Mouse (Mus musculus) CD8-positive naive resting alpha-beta T cell, adult 2 months (primary cell): ENCODE data around the gene Usp49.

Experiments used
- DNase-seq, 2 experiments: peaks; one replicate each; pipeline ENCODE4 v3.0.0; 2022; ENCODE audit warnings: low read depth in 2 of 2, low spot score in 2 of 2

Gene Usp49

DNA sequence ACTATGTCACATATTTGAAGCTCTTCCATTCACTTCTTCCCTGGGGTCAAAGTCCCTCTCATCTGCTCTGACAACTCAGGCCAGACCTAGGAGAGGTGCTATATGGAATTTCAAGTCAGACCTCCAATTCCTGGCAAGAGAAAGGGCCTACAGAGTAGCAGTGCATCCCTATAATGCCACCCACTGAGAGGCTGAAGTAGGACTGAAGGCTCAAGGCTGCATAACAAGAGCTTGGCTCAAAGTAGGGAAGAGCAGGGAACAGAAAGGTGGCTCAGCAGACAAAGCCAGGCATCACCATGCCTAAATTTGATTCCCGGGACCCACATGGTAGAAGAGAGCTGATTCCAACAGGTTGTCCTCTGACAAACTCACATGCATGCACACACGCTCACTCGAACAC is 61.2 kb downstream of the Usp49 start:
- no peak for DNase-seq

DNA sequence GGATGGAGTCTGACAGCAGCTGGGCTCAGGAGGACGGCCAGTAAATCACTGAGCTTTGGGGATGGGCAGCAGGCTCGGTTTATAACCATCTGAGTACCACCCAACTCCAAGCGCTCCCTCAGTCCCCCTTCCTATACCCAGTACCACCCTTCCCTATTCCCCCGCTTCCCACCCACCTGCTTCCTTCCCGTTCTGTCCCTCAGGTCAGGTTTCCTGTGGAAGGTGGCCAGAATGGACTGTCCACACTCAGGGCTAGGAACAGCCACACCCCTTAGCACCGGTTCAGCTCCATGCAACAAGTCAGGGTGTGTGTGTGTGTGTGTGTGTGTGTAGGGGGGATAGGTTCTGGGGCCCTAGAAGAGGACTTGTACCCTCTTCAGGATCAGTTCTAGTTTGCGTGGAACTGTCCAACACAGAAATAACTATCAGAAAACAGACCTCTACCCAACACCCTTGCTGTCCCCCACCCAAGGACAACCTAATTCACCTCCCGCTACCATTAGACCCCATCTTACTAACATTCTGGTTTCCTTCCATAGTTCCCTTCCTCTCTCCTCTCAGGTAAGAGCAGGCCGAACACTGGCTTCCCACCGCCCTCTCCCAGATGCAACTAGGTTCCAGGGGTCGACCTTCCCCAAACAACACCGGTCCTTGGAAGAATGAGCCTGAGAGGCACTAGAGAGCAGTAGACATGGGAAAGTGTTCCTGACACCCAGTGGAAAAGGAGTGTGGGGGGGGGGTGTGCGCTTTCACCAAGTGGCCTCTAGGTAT is 63.4 kb downstream of the Usp49 start:
- DNase-seq: no peak

DNA sequence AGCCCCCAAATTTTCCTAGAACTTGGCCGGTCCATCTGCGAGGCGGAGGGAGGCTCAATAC is 63.8 kb downstream of the Usp49 start, which contains the start of gene Gm21981:
TSS of gene Gm21981 (minus strand) at position 14 of the 61 bp plus-strand sequence.
- DNase-seq: no peak

DNA sequence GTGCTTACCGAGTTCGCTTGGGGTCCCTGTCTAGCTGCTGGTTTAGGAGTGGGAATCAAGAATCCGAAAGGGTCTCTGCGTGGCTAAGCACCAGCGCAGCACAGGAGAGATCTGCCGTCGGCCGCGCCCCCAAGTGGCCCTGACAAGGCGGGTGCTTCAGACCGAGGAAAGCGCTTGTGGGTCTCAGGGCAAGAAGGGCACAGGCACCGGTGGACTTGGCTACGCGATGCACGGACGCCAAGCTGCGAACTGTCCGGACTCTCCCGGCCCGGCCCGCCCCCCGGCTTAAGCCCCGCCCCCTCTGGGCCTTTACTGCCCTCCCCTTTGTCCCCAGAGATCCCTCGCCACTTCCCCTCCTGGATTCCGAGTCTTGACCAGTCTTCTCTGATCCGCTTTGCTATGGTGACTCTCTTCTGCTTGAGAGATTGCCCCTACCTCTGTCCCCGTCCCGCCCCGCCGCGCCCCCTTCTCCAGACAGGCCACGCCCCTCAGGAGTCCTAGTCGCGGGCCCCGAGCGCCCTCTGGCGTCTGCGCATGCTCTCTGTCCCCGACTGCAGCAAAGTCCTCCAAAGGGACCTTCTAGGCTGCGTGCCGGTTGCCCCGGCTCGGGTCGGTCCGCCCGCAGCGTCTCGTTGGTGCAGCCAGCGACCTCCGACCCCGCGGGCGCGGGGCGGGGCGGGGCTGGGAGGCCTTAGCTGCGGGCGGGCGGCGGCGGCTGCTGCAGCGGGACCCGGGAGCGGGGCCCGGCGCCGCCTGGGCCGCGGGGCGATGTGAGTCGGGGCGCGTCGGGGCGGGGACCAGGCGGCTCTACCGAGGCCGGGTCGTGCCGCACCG is 64.2 kb downstream of the Usp49 start, which contains the start of gene Prickle4:
TSS of gene Prickle4 (minus strand) at position 234 of the 834 bp plus-strand sequence.
- DNase-seq: peak; percentile 94

DNA sequence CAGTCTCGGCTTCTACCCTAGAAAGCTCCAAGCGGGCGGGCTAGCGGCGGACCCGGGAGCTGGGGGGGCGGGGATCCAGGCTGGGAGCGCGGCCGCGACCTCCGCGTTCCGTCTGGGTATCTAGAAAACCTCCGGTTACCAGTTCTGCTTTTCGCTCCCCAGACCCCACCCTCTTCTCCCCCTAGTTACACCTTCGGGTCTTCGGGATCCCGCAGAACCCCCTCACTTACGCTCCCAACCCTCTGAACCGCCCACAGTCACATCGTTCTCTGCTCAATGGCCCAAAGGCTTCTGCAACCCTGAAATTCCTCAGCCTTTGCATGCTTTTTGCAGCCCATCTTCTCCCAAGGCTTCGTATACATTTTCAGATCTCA is 64.8 kb downstream of the Usp49 start:
- no peak for DNase-seq

DNA sequence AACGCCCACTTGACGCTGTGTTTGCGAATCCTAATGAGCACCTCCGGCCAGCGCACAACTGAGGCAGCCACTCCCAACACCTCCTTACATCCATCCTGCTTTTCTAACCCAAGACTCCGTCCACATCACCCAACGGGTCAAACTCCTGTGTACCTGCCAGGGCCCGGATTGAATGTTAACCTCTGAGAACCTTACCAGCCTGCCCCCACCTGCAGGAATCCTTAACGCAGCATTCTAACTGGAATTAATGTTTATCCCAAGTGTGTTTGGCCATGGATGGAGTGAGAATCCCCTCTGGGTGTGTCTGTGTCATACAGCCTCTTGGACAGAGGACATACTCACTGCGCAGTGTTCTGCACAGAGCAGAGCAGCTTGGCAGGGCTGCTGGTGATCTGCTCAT is 67.7 kb downstream of the Usp49 start:
- DNase-seq: no peak

DNA sequence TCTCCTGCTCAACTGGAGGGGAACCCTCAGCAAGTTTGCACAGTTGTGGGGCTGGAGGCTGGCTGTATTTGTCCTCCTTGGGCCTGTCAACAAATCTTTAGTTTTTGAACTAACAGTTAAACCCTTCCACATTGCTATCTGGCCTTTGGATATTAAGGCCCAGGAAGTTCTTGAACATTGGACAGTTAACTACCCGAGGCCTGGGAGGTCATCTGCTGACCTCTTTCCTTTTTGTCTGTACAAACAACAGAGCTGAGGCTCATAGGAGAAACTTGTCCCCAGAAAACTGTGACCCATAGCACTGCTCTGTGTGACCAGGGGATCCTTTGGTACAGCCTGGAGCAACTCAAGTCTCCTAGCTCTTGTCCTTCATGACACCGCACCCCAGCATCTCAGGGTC is 68.6 kb downstream of the Usp49 start:
- no peak for DNase-seq

DNA sequence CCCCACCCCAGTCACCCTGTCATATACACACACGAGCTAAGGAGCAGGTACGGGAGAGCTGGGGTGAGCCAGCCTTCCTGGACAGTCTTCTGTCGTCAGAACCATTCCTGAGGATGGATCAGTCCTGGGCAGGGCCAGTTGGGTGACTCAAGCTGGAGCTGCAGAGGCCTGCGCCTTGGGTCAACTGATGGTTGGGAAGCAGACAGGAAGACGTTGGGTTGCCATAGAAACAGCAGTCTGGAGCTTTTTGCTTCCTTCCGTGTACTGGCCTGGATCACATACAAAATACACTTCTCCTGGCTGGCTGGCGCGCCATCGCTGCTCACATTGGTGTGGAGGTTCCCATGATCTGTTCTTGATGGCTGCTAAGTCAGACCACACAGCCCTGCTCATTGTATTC is 71.3 kb downstream of the Usp49 start:
- DNase-seq: no peak

DNA sequence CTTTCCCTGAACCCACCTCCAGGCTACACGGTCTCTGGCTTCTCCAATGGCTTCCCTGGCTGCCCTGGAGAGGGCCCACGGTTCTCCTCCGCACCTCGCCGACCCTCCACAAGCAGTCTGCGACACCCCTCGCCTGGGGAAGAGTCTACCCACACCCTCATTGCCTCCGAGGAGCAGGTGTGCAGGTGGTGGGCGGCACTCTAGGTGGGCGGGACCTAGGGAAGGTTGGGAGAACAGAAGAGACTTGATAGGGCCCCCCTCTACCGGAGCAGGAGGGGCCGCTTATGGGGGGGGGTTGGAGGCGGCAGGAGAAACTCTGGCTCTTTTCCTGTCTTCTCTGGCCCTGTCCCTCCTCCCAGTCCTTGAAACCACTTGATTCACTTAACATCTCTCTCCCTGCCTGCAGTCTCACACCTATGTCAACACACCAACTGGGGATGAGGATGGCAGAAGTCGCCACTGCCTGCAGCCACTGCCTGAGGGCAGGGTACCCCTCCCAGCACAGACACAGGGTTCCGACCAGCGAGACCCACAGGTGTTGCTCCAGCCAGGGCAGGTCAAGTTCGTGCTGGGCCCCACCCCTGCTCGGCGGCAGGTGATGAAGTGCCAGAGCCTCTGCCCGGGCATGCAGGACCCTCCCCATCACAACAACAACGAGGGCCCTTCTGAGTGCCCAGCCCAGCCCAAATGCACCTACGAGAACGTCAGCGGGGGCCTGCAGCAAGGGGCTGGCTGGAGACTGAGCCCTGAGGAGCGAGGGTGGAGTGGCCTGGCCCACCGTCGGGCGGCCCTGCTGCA is 72.3 kb downstream of the Usp49 start:
- DNase-seq: no peak

DNA sequence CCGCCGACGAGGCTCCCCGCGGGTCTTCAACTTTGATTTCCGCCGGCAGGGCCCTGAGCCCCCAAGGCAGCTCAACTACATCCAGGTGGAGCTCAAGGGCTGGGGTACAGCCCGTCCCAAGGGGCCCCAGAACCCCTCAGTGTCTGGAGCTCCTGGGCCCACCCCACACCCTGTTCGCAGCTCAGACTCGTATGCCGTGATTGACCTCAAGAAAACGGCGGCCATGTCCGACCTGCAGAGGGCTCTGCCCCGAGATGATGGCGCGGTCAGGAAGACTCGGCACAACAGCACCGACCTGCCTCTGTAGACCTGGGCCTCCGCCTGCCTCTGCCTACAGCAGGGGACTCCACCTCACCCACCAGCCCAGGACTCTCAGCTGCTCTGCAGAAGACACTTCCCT is 73.1 kb downstream of the Usp49 start:
- DNase-seq: no peak

DNA sequence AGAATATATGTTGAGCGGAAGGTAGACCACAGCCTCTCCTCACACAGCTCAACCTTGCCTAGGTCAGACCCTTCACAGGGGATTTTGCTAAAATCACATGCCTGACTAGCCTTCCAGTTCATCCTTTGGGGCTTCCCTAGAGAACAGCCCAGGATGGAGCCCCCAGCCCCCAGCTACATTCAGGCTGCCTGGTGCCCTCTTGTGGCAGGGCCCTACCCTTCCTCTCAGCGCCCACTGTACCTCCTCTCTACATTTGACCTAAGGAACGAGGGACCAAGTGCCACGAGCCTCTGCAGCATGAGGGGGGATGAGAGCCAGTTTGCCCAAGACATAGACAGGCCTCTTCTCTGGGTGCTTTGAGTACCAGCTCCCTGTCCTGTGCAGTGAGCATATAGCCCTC is 74.2 kb downstream of the Usp49 start:
- no peak for DNase-seq

DNA sequence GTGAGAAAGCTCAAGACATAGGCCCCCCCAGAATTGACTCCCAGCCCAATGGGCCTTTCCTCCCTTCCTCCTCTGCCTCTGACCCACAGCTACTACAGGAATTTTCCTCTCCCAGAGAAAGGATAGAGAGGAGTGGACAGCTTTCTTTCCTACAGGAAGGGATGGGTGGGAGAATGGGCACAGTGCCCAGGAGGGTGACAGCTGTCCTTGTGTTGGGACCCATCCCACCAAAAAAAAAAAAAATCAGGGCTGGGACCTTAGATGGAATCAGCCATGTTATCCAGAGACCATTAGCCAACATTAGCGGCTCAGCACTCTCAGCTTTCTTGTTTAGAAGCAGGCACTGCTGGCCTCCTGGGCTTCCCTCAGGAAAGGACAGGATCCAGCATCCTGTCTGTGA is 75.7 kb downstream of the Usp49 start:
- DNase-seq: no peak

DNA sequence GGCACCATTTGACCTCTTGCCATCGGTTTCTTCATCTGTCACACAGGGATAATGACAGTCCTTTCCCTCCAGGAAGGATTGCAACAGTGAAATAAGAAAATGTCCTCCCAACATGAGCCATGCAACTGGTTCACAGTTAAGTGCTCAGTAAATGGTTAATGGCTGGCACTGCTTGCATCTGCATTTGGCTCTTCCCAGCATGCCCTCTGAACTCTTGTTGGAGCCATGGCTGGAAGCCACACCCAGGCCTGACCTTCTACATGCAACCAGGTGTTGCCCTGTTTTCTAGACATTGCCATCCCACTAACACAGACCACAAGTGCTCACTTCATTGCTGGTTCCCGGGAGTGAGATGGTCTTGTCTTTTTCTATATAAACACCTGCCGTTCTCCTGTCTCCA is 77.5 kb downstream of the Usp49 start:
- no peak for DNase-seq

DNA sequence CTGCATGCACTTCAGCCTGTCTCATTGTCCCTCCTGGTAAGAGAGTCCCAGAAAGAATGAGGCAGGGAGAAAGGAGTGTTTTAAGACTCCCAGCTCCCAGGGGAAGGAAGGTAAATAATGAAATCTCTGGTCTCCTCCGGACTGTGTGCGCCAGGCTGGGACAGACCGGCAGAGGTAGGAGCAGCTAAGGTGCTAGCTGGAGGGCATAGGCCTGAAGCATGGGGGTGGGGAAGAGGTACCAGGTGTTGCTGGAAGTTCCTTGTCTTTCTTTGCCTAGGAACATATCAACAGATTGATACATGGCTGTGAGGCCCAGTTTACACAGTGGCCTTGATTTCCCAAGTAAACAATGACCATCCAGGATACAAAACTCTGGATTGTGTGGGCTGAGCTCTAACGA is 78.5 kb downstream of the Usp49 start:
- DNase-seq: no peak

DNA sequence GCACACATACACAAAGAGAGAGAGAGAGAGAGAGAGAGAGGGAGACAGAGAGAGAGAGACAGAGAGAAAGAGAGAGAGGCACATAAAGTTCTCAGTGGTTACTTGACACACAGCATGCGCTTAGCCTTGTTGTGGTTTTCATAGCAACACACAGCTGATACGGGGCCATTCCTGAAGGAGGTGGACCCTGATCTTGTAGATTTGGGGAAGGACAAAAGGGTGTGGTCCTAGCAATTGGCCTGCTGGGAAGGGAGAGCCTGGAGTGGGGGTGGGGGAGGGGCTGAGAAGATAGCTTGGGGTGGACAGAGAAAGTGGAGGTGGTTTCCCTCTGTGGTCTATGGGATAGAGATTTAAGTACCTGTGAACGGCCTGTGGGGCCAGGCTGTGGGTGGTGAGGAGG is 79.5 kb downstream of the Usp49 start:
- no peak for DNase-seq

DNA sequence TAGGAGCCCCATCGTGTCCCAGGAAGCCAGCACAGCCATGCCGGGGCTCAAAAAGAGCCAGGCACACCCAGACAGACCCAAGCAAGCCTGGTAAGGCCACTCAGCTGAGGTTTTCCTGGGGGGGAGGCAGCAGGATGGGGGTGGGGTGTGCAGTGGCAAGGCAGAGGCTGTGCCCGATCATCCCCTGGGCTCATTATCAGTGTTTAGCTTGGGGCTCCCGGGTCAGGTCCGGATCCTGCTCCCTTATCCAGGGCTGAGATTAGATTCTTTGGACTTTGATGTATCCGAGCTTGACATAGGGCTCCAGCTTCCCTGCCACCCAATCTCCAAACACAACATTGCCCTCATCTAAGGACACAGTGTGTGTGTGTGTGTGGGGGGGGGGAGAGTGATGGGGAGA is 81.4 kb downstream of the Usp49 start:
- no peak for DNase-seq

DNA sequence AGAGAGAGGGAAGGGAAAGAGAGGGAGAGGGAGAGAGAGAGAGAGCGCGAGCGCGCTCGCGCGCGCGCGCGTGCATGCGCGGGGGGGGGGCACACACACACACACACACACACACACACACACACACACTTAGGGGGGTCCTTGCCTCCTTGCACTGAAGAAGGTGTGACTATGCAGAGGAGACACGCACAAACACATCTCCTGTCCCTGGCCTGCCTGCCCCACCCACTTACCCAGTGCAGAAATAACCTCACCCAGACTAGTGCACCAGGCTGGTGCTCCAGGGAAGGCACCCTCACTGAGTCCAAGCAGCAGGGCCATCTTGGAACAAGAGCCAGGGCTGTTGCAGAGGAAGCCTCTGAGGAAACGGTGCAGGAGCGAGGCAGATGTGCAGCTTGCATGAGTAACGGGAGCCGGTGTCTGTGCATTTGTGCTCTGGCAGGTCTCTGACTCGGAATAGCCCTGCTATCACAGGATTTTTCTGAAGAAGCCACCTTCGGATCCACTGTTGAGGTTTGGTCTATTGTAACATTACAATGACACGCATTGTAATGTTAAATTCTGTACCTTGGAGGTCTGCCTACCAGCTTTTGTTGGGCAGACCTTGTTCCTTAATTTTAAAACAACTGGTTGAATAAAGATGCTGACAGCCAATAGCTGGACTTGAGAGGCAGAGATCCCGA is 82.5 kb downstream of the Usp49 start:
- DNase-seq: no peak

DNA sequence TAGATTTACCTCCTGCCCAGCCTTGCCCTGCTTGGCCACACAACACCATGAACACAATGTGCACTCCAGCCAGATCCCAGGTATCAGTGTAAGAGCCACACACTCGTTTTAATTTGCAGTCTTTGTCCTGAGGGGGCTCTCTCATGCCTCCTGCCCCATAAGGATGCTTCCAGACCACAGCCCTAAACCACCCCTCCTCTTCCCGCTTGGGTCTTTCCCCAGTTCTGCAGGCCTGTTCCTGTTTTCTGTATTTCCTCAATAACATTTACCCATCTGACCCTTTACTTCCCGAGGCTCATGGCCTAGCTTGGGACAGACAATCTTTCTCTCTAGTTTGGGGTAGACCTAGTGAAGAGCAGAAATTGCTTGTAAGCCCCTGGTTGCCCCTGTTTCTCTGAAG is 84.5 kb downstream of the Usp49 start:
- DNase-seq: no peak

DNA sequence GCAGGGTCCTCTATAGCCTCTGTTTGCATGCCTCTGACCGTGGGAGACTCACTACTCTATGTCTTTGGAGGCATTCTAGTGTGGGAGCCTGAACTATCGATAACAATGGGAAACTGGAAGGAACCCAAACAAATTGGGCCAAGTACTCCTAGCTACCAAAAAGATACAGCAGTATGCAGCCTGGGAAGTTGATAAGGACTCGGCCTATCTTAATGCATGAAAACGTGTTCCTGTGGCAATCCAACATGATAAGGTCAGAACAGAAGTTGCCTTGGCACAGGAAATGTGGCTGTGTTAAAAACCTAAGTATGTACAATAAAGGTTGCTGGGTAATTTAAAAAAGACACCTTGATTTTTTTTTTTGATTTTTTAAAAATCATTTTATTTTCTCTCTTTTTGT is 90.7 kb downstream of the Usp49 start:
- no peak for DNase-seq

DNA sequence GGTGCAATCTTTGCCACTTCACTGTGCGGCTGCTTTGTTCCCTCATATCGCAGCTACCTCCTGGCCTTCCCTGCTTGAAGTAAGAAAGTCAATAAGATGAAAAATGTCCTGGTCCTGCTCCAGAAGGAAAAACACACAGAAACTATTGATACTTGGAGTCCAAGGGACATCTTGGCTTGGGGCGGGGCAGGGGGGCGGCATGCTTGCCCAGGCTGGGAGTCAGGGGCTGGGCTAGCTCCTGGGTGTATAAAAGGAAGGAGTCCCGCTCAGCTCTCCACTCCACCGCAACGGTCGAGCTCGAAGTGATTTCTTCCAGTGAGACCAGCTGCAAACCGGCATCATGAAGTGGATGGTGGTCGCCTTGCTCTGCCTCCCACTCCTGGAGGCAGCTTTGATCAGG is 96.1 kb downstream of the Usp49 start, which contains the start of gene Pgc:
TSS of gene Pgc (plus strand) at position 277 of the 400 bp plus-strand sequence.
- no peak for DNase-seq

DNA sequence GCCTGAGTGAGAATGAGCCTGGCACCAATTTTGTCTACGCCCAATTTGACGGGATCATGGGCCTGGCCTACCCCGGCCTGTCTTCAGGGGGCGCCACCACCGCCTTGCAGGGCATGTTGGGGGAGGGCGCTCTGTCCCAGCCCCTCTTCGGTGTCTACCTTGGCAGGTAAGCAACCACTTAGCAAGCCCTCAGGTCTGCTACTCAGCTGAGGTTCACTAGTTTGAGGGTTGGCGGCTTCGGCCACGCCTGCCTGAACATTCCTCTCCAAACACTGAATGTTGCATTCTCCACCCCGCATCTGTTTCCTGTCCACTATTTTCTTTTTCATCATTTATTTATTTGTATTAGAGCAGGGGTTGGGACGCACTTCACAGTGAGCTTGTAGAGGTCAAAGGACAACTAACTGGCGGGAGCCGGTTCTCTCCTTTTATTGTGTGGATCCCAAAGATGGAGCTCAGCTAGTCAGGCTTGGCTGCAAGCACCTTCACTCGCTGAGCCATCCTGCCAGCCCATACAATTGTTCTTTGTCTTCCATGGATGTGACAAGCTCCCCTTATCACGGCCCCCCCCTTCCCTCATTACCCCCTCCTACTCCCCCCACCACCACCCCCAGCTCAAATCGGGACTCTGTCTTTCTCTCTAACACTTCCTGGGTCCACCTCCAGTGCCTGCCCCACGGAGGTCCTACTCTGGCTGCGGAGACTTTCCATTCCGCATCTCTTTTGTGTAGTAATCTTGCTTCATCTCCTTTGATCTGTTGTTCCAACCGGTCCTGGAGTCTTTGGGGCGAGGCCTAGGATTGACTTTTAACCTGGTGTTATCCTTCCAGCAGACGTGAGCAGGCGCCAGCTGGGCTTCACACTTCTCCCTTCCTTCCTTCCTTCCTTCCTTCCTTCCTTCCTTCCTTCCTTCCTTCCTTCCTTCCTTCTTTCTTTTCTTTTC is 100.4 kb downstream of the Usp49 start:
- DNase-seq: no peak
